Mouse (Mus musculus) lung, embryonic 14.5 days (tissue): ENCODE measurements around the gene Vmn1r148. TPM values are rescaled to one million over a fixed set of nuclear protein-coding genes. Genes with fewer than 3 reads are reported as not detected.
"Not testable (repeated sequence)": the region's sequence is repeated elsewhere in the genome, so short reads cannot be mapped to it uniquely, and the experiment has no call there.

Experiments
- ATAC-seq: fragments of 200-750 bp; cut with Nextera tagmentation; 2 replicates; pipeline ENCODE4 v1.8.0; 2017; ENCODE audit warnings: mild to moderate bottlenecking, moderate TSS enrichment, moderate library complexity; ENCODE audit not compliant: insufficient read depth
- DNase-seq: peaks from one replicate; pipeline ENCODE4 v3.0.0-alpha.2; 2015
- H3K27ac ChIP-seq: fragments of 300-500 bp; sonication (generic); 2 replicates; pipeline ENCODE4 v1.5.1; 2014; ENCODE audit warnings: low read depth, mild to moderate bottlenecking, moderate library complexity
- H3K27me3 ChIP-seq: fragments of 300-500 bp; sonication (generic); 2 replicates; pipeline ENCODE4 v1.6.1; 2014; ENCODE audit warnings: low read length, control low read depth; ENCODE audit not compliant: insufficient read depth
- H3K36me3 ChIP-seq: fragments of 300-500 bp; sonication (generic); 2 replicates; pipeline ENCODE4 v1.6.1; 2014; ENCODE audit warnings: control low read depth; ENCODE audit not compliant: insufficient read depth
- H3K4me1 ChIP-seq: fragments of 300-500 bp; sonication (generic); 2 replicates; pipeline ENCODE4 v1.6.1; 2014; ENCODE audit warnings: antibody characterized with exemption, control low read depth; ENCODE audit not compliant: insufficient read depth
- H3K4me2 ChIP-seq: fragments of 300-500 bp; sonication (generic); 2 replicates; pipeline ENCODE4 v1.6.1; 2014; ENCODE audit warnings: mild to moderate bottlenecking
- H3K4me3 ChIP-seq: fragments of 300-500 bp; sonication (generic); 2 replicates; pipeline ENCODE4 v1.5.1; 2014; ENCODE audit warnings: low read depth, low read length
- H3K9ac ChIP-seq: fragments of 300-500 bp; sonication (generic); 2 replicates; pipeline ENCODE4 v1.6.1; 2014
- H3K9me3 ChIP-seq: fragments of 300-500 bp; sonication (generic); 2 replicates; pipeline ENCODE4 v1.6.1; 2016; ENCODE audit warnings: low read depth, low read length, control low read depth
- WGBS: fragments of 180-500 bp; shearing (Covaris S2); extraction: QIAGEN DNeasy Blood & Tissue Kit; methylation state at CpG from one replicate; pipeline ENCODE4 v1.1.7; 2014; 5-methylcytosine and 5-hydroxymethylcytosine counted together
- polyA plus RNA-seq: library from polyadenylated mRNA; unstranded; fragments of >200 nt; fragmentation: Nextera tagmentation; extraction: Ambion mirVana; gene quantifications from 2 replicates; pipeline ENCODE4 v1.2.1, GENCODE M21; 2014

Vmn1r148 gene
- polyA plus RNA-seq: not detected in 2 replicates

DNA sequence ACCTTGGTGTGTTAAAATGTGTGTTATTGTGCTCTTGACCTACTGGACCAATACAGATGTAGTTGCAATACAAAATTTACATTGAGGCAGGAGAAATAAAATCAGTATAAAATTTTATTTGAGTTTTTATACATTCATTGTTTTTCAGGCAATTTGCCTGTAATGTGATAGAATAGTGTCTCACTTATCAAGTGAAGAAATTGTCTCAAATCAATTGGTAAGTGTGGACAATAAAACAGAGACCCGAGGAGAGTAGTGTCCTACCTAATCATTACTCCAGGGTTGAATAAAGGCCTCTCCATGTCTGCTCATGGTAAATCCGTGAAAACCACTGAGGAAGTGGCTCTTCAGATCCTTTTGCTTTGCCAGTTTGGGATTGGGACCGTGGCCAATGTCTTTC lies at the start of gene Vmn1r148:
Gene Vmn1r148, plus strand, starts transcription at position 301 of the 400 bp plus-strand sequence.
- no CpG with 5 or more reads among the region's 3 CpGs for WGBS
- ATAC-seq, DNase-seq, H3K4me3 ChIP-seq, H3K27me3 ChIP-seq, H3K9me3 ChIP-seq, H3K9ac ChIP-seq, H3K4me1 ChIP-seq, H3K27ac ChIP-seq, H3K4me2 ChIP-seq, H3K36me3 ChIP-seq: not testable (repeated sequence)

DNA sequence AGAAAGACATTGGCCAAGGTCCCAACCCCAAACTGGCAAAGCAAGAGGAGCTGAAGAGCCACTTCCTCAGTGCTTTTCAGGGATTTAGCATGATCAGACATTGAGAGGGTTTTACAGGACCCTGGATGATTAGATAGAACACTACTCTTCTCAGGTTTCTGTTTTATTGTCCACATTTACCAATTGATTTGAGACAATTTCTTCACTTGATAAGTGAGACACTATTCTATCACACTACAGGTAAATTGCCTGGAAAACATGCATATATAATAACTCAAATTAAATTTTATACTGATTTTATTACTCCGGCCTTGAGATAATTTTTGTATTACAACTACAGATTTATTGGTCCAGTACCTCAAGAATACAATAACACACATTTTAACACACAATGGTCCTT lies 42.4 kb upstream of the Vmn1r148 start, which contains the start of gene Gm8660:
Gene Gm8660, minus strand, starts transcription at position 101 of the 400 bp plus-strand sequence.
- not testable (repeated sequence) for H3K4me2 ChIP-seq, H3K4me3 ChIP-seq, ATAC-seq, H3K27me3 ChIP-seq, H3K9ac ChIP-seq, H3K4me1 ChIP-seq, H3K27ac ChIP-seq, DNase-seq, H3K9me3 ChIP-seq, H3K36me3 ChIP-seq
- no CpG with 5 or more reads among the region's 1 CpGs for WGBS

DNA sequence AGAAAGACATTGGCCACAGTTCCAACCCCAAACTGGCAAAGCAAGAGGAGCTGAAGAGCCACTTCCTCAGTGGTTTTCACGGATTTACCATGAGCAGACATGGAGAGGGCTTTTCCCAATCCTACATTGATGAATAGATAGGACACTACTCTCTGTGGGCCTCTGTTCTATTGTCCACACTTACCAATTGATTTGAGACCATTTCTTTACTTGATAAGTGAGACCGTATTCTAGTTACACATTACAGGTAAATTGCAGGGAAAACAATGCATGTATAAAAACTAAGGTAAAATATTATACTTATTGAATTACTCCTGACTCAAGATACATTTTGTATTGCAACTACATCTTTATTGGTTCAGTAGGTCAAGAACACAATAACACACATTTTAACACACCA lies 24.7 kb downstream of the Vmn1r148 start, which contains the start of gene Vmn1r149:
Gene Vmn1r149, minus strand, starts transcription at position 101 of the 400 bp plus-strand sequence.
- H3K36me3 ChIP-seq, H3K27ac ChIP-seq, H3K4me3 ChIP-seq, H3K9me3 ChIP-seq, DNase-seq, H3K4me2 ChIP-seq, H3K4me1 ChIP-seq, H3K9ac ChIP-seq, H3K27me3 ChIP-seq, ATAC-seq: not testable (repeated sequence)
- no CpG with 5 or more reads among the region's 2 CpGs for WGBS

DNA sequence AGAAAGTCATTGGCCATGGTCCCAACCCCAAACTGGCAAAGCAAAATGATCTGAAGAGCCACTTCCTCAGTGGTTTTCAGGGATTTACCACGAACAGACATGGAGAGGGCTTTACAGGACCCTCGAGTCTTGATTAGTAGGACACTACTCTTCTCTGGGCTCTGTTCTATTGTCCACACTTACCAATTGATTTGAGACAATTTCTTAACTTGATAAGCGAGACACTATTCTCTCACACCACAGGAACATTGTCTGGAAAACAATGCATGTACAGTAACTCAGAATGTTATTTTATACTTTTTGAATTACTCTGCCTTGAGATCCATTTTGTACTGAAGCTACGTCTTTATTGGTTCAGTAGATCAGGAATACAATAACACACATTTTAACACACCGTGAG lies 50.6 kb downstream of the Vmn1r148 start, which contains the start of gene Gm10665:
Gene Gm10665, minus strand, starts transcription at position 101 of the 400 bp plus-strand sequence.
- H3K9ac ChIP-seq, DNase-seq: not testable (repeated sequence)

More for the DNA sequence above, 50.6 kb downstream of the Vmn1r148 start, which contains the start of gene Gm10665:
- H3K27me3 ChIP-seq, H3K4me3 ChIP-seq, ATAC-seq, H3K9me3 ChIP-seq, H3K4me2 ChIP-seq, H3K27ac ChIP-seq, H3K36me3 ChIP-seq, H3K4me1 ChIP-seq: not testable (repeated sequence)
- WGBS: no CpG with 5 or more reads among the region's 5 CpGs

Other genes with a start within 250 kb of the Vmn1r148 start
- gene Vmn1r142, start 249.5 kb upstream of the Vmn1r148 start, polyA plus RNA-seq: not detected in 2 replicates
- gene Vmn1r143, start 224.2 kb upstream of the Vmn1r148 start, polyA plus RNA-seq: not detected in 2 replicates
- gene Gm8653, start 212.3 kb upstream of the Vmn1r148 start, polyA plus RNA-seq: not detected in 2 replicates
- gene Gm8453, start 184.1 kb upstream of the Vmn1r148 start, polyA plus RNA-seq: not detected in 2 replicates
- not detected in 2 replicates for gene Gm4187, start 83.9 kb upstream of the Vmn1r148 start, polyA plus RNA-seq
- not detected in 2 replicates for gene Gm8660, start 42.5 kb upstream of the Vmn1r148 start, polyA plus RNA-seq
- gene Vmn1r149, start 24.6 kb downstream of the Vmn1r148 start, polyA plus RNA-seq: not detected in 2 replicates
- not detected in 2 replicates for gene Gm10665, start 50.5 kb downstream of the Vmn1r148 start, polyA plus RNA-seq
- gene Vmn1r151, start 86.1 kb downstream of the Vmn1r148 start, polyA plus RNA-seq: not detected in 2 replicates
- gene Vmn1r152, start 109.4 kb downstream of the Vmn1r148 start, polyA plus RNA-seq: not detected in 2 replicates
- gene Gm8677, start 121.3 kb downstream of the Vmn1r148 start, polyA plus RNA-seq: not detected in 2 replicates
- gene Gm4201, start 151.8 kb downstream of the Vmn1r148 start, polyA plus RNA-seq: not detected in 2 replicates
- gene Gm4565, start 174.5 kb downstream of the Vmn1r148 start, polyA plus RNA-seq: not detected in 2 replicates
- not detected in 2 replicates for gene Vmn1r155, start 244.4 kb downstream of the Vmn1r148 start, polyA plus RNA-seq